Mouse (Mus musculus) embryonic fibroblast, embryonic 13.5 days (primary cell): Measurements from ENCODE around the gene Grtp1.

Experiments used
- CTCF ChIP-seq: IDR thresholded peaks from 2 replicates; pipeline ENCODE4 v1.5.1; 2011; ENCODE audit warnings: mild to moderate bottlenecking, control low read depth, low read length, moderate library complexity, borderline replicate concordance; ENCODE audit not compliant: insufficient read depth
- POLR2A ChIP-seq: IDR thresholded peaks from 2 replicates; pipeline ENCODE4 v1.6.1; 2011; ENCODE audit warnings: low read depth, mild to moderate bottlenecking, control low read depth, low read length, moderate library complexity

DNA sequence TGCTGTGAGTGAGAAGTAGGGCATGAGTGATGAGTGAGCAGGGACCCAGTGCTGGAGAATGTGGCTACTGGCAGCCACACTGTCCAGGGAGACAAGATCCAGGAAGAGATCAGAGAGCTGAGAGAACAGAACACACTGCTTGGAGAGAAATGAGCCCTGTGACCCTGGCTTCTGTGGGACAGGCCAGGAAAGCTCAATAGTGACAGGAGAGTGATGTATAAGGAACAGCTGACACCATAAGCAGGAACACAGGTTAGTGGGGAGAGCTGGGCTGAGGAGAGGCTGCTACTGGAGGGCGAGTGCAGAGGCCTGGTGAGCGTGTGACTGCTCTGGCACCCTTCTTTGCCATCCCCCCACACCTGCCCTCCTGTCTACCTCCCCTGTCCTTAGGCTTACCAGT is 49.5 kb downstream of the Grtp1 start:
- no peak for TF ChIP-seq POLR2A
- no peak for TF ChIP-seq CTCF
